16 mouse cellular contexts compared by ENCODE assay signal in the genomic region with DNA sequence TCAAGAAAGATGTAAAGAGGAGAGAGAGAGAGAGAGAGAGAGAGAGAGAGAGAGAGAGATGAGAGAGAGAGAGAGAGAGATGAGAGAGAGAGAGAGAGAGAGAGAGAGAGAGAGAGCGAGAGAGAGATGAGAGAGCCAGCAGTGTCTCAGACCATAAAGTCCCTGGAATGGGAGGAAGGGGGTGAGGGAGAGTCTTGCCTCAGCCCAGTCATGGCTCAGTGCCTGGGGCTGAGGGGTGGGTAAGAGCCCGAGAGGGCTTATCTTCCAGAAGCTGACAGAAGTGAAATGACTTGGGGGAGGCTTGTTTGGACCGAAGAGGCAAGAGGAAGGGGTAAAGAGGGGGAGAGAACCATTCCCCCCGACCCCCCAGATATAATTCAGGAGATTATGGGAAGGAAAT.
"Had no signal": no experiment of that assay in that cellular context is flagged by ENCODE, and none has a peak within 500 bp of the region (broad histone marks: within the 10 kb centered on the region; RNA-seq: fewer than 3 reads in every experiment).

No protein-coding gene starts in this region.

- H3K27ac ChIP-seq: liver, embryonic 15.5 days; macrophage; midbrain, embryonic 12.5 days; neural tube, embryonic 12.5 days; stomach, embryonic 15.5 days; stomach, postnatal 0 days had no signal

- DNase-seq: liver, postnatal 0 days; lung, adult 2 months; lung, postnatal 14 days; lung, postnatal 36 days; midbrain, embryonic 14.5 days; right cerebral cortex, postnatal 14 days; thymus, adult 2 months; thymus, postnatal 25 days; thymus, postnatal 4 days had no signal

- H3K4me1 ChIP-seq: liver, embryonic 15.5 days; megakaryocyte, embryonic 14.5 days had no signal

- H3K4me3 ChIP-seq: liver, embryonic 15.5 days; megakaryocyte, embryonic 14.5 days; midbrain, embryonic 12.5 days; neural tube, embryonic 12.5 days; stomach, embryonic 15.5 days had no signal

- H3K9ac ChIP-seq: liver, embryonic 15.5 days; liver, postnatal 0 days; midbrain, embryonic 12.5 days; neural tube, embryonic 12.5 days; stomach, embryonic 15.5 days had no signal

- H3K4me2 ChIP-seq: liver, embryonic 15.5 days; midbrain, embryonic 12.5 days; neural tube, embryonic 12.5 days; stomach, embryonic 15.5 days had no signal

- ATAC-seq: liver, postnatal 0 days had no signal

- H3K36me3 ChIP-seq: liver, embryonic 15.5 days; midbrain, embryonic 12.5 days; neural tube, embryonic 12.5 days; stomach, embryonic 15.5 days had no signal

- H3K9me3 ChIP-seq: liver, embryonic 15.5 days; megakaryocyte, embryonic 14.5 days; midbrain, embryonic 12.5 days; neural tube, embryonic 12.5 days; stomach, embryonic 15.5 days had no signal
